Mouse (Mus musculus) erythroblast, embryonic 14.5 days (primary cell): ENCODE data around the gene Ube2j2. TPM values are rescaled to one million over a fixed set of nuclear protein-coding genes. Genes with fewer than 3 reads are reported as not detected.

Experiments
- H3K27me3 ChIP-seq: 2 replicates; pipeline ENCODE4 v1.6.1; 2012; ENCODE audit warnings: inconsistent platforms; ENCODE audit not compliant: control insufficient read depth
- H3K36me3 ChIP-seq: 2 replicates; pipeline ENCODE4 v1.6.1; 2012; ENCODE audit warnings: mild to moderate bottlenecking, inconsistent platforms; ENCODE audit not compliant: control insufficient read depth
- H3K4me1 ChIP-seq: 2 replicates; pipeline ENCODE4 v1.6.1; 2012; ENCODE audit warnings: inconsistent platforms; ENCODE audit not compliant: control insufficient read depth
- H3K4me3 ChIP-seq: replicated peaks from 2 replicates; pipeline ENCODE3; 2012; ENCODE audit warnings: moderate library complexity, mild to moderate bottlenecking, inconsistent platforms
- H3K9me3 ChIP-seq: 2 replicates; pipeline ENCODE4 v1.6.1; 2012; ENCODE audit warnings: low read length, inconsistent platforms, mixed read lengths; ENCODE audit not compliant: control insufficient read depth
- GATA1 ChIP-seq: IDR thresholded peaks from 2 replicates; pipeline ENCODE4 v1.6.1; 2012; ENCODE audit warnings: low read length, inconsistent platforms, mixed read lengths
- TAL1 ChIP-seq: IDR thresholded peaks from 3 replicates; pipeline ENCODE4 v1.6.1; 2012; ENCODE audit warnings: low read length, inconsistent platforms, mixed read lengths
- polyA plus RNA-seq: library from polyadenylated mRNA; stranded (reverse); fragments of >175 nt; gene quantifications from 2 replicates; pipeline ENCODE4 v1.2.3, GENCODE M21; 2012

Ube2j2 gene
- polyA plus RNA-seq, 1 experiment = 13.5 TPM

- peaks cover 23% of the 10 kb centered on the region for H3K4me1 ChIP-seq
- no peak for TF ChIP-seq TAL1
- no peak for TF ChIP-seq GATA1
- H3K36me3 ChIP-seq = no peaks in the 10 kb centered on the region; the same call in 1 of the 2 replicates
- no peak overlapping the region for H3K4me3 ChIP-seq
- H3K9me3 ChIP-seq = no peaks in the 10 kb centered on the region
- no peaks in the 10 kb centered on the region for H3K27me3 ChIP-seq
Observed at GRCm38 (mm10) chr4:155973239-155973638, 29.6 kb downstream of the Ube2j2 start.

- Histone ChIP-seq H3K36me3 (no peaks in the 10 kb centered on the region), H3K4me3 (no peak overlapping the region), H3K27me3 (no peaks in the 10 kb centered on the region), H3K9me3 (no peaks in the 10 kb centered on the region), H3K4me1 (peaks cover 8% of the 10 kb centered on the region)
- TF ChIP-seq TAL1 = no peak
- no peak for TF ChIP-seq GATA1
Observed at GRCm38 (mm10) chr4:155981436-155982082, 37.9 kb downstream of the Ube2j2 start.

GRCm38 (mm10) chr4:155983788-155984187 is 40.2 kb downstream of the Ube2j2 start:
- Histone ChIP-seq H3K36me3 (no peaks in the 10 kb centered on the region), H3K4me3 (no peak overlapping the region), H3K9me3 (no peaks in the 10 kb centered on the region), H3K4me1 (peaks cover 22% of the 10 kb centered on the region), H3K27me3 (no peaks in the 10 kb centered on the region)
- no peak for TF ChIP-seq GATA1
- TF ChIP-seq TAL1 = no peak

GRCm38 (mm10) chr4:155991211-155991907 is 47.7 kb downstream of the Ube2j2 start:
- TF ChIP-seq GATA1 (no peak), TAL1 (no peak)
- Histone ChIP-seq H3K36me3 (peaks cover 17% of the 10 kb centered on the region), H3K4me3 (peak overlapping the region; percentile 78), H3K9me3 (no peaks in the 10 kb centered on the region), H3K27me3 (no peaks in the 10 kb centered on the region), H3K4me1 (peaks cover 71% of the 10 kb centered on the region)

GRCm38 (mm10) chr4:155991908-155992230 is 48.2 kb downstream of the Ube2j2 start:
- peaks cover 73% of the 10 kb centered on the region for H3K4me1 ChIP-seq
- H3K9me3 ChIP-seq = no peaks in the 10 kb centered on the region
- TF ChIP-seq TAL1 (no peak), GATA1 (no peak)

GRCm38 (mm10) chr4:155992241-155992905 is 48.7 kb downstream of the Ube2j2 start, which contains the start of the genes B3galt6 and Sdf4:
Gene B3galt6, minus strand, starts transcription at chr4:155992649.
Gene Sdf4, plus strand, starts transcription at chr4:155992872.
- Histone ChIP-seq H3K4me3 (peak within 1 kb of the TSS; percentile 78), H3K27me3 (no peaks in the 10 kb centered on the region), H3K4me1 (peaks cover 73% of the 10 kb centered on the region), H3K9me3 (no peaks in the 10 kb centered on the region), H3K36me3 (peaks cover 27% of the 10 kb centered on the region)
- TF ChIP-seq TAL1 (no peak), GATA1 (no peak)

More at GRCm38 (mm10) chr4:155991908-155992230, 48.2 kb downstream of the Ube2j2 start:
- Histone ChIP-seq H3K4me3 (peak overlapping the region; percentile 78), H3K27me3 (no peaks in the 10 kb centered on the region), H3K36me3 (peaks cover 22% of the 10 kb centered on the region)

- H3K4me1 ChIP-seq = peaks cover 72% of the 10 kb centered on the region
- TF ChIP-seq GATA1 = no peak
Observed at GRCm38 (mm10) chr4:155992906-155993547, 49.4 kb downstream of the Ube2j2 start.

GRCm38 (mm10) chr4:155993606-155994005 is 50.0 kb downstream of the Ube2j2 start:
- Histone ChIP-seq H3K9me3 (no peaks in the 10 kb centered on the region), H3K4me1 (peaks cover 67% of the 10 kb centered on the region), H3K27me3 (no peaks in the 10 kb centered on the region), H3K4me3 (peak overlapping the region; percentile 78), H3K36me3 (peaks cover 40% of the 10 kb centered on the region)
- no peak for TF ChIP-seq GATA1
- TF ChIP-seq TAL1 = no peak

More at GRCm38 (mm10) chr4:155992906-155993547, 49.4 kb downstream of the Ube2j2 start:
- H3K36me3 ChIP-seq = peaks cover 34% of the 10 kb centered on the region
- H3K4me3 ChIP-seq = peak overlapping the region; percentile 78
- no peaks in the 10 kb centered on the region for H3K27me3 ChIP-seq
- H3K9me3 ChIP-seq = no peaks in the 10 kb centered on the region
